Comparison of ENCODE assay signal across 14 mouse cellular contexts in genomic region chr12:101023143-101023542, GRCm38 (mm10). TPM values are rescaled to one million over a fixed set of nuclear protein-coding genes. Genes with fewer than 3 reads are reported as not detected.
DNase-seq lines count a peak whose midpoint lies in the region; ATAC-seq lines count a peak whose summit lies in the region.
"Had no signal": no experiment of that assay in that cellular context is flagged by ENCODE, and none has a peak within 500 bp of the region (broad histone marks: within the 10 kb centered on the region; RNA-seq: fewer than 3 reads in every experiment).

No protein-coding gene starts in this region.

- 61% methylated on average over 11 of the region's 11 CpGs for WGBS in hindbrain, embryonic 13.5 days
- 81% methylated on average over 11 of the region's 11 CpGs for WGBS in hindbrain, embryonic 12.5 days
- 63% methylated on average over 11 of the region's 11 CpGs for WGBS in lung, embryonic 16.5 days
- 81% methylated on average over 11 of the region's 11 CpGs for WGBS in forebrain, embryonic 11.5 days
- 62% methylated on average over 11 of the region's 11 CpGs for WGBS in midbrain, embryonic 14.5 days

- H3K4me1 ChIP-seq in hindbrain, embryonic 13.5 days (replicated peaks) = peaks cover 68% of the 10 kb centered on the region
- H3K4me1 ChIP-seq in hindbrain, embryonic 12.5 days = peaks cover 64% of the 10 kb centered on the region
- H3K4me1 ChIP-seq in lung, embryonic 16.5 days (replicated peaks; ENCODE audit: control insufficient read depth, insufficient read depth, low read length) = peaks cover 40% of the 10 kb centered on the region
- peaks cover 23% of the 10 kb centered on the region; the same call in 1 of the 2 replicates for H3K4me1 ChIP-seq in forebrain, embryonic 11.5 days (replicated peaks; ENCODE audit: control insufficient read depth, insufficient read depth, low read length)
- H3K4me1 ChIP-seq in midbrain, embryonic 14.5 days (ENCODE audit: control insufficient read depth, insufficient read depth, low read length) = peaks cover 53% of the 10 kb centered on the region

- 0 out of 2 replicates have a peak, but pooled peaks cover 3% of the 10 kb centered on the region for H3K27me3 ChIP-seq in hindbrain, embryonic 13.5 days
- 0 out of 2 replicates have a peak, but pooled peaks cover 7% of the 10 kb centered on the region for H3K27me3 ChIP-seq in hindbrain, embryonic 12.5 days
- H3K27me3 ChIP-seq in lung, embryonic 16.5 days (ENCODE audit: control insufficient read depth, insufficient read depth, low read depth, low read length) = peaks cover 13% of the 10 kb centered on the region; the same call in 1 of the 2 replicates
- no peaks in the 10 kb centered on the region for H3K27me3 ChIP-seq in forebrain, embryonic 11.5 days (ENCODE audit: control insufficient read depth, insufficient read depth, low read length)
- H3K27me3 ChIP-seq in midbrain, embryonic 14.5 days (ENCODE audit: control insufficient read depth, insufficient read depth, low read length) = no peaks in the 10 kb centered on the region
- H3K27me3 ChIP-seq: intestine, embryonic 15.5 days had no signal

- DNase-seq in lung, postnatal 25 days (ENCODE audit: low spot score) = no peak
- DNase-seq in forebrain, embryonic 11.5 days (ENCODE audit: low spot score) = peak; percentile 33
- DNase-seq in midbrain, embryonic 14.5 days = peak; percentile 58
- no peak for DNase-seq in retina, postnatal 1 day
- DNase-seq: adrenal gland, postnatal 14 days; cerebellum, postnatal 25 days; thymus, postnatal 36 days had no signal

- no peak overlapping the region for H3K4me3 ChIP-seq in hindbrain, embryonic 13.5 days
- H3K4me3 ChIP-seq in hindbrain, embryonic 12.5 days = no peak overlapping the region
- no peak overlapping the region for H3K4me3 ChIP-seq in lung, embryonic 16.5 days (ENCODE audit: low read length)
- no peak overlapping the region for H3K4me3 ChIP-seq in forebrain, embryonic 11.5 days (ENCODE audit: low read depth, low read length)
- no peak overlapping the region for H3K4me3 ChIP-seq in midbrain, embryonic 14.5 days (replicated peaks; ENCODE audit: low read depth, low read length)
- H3K4me3 ChIP-seq: embryonic facial prominence, embryonic 13.5 days; intestine, embryonic 15.5 days; limb, embryonic 10.5 days; stomach, embryonic 15.5 days had no signal

- 0 out of 2 replicates have a peak overlapping the region, but pooled peaks have one; percentile 26 for H3K27ac ChIP-seq in hindbrain, embryonic 13.5 days
- H3K27ac ChIP-seq in hindbrain, embryonic 12.5 days = no peak overlapping the region
- H3K27ac ChIP-seq in lung, embryonic 16.5 days (ENCODE audit: low read length) = peak overlapping the region; percentile 27; the same call in 1 of the 2 replicates
- H3K27ac ChIP-seq in forebrain, embryonic 11.5 days (ENCODE audit: low read depth, low read length) = no peak overlapping the region
- peak overlapping the region; percentile 50; the same call in 1 of the 2 replicates for H3K27ac ChIP-seq in midbrain, embryonic 14.5 days (replicated peaks; ENCODE audit: low read depth, low read length)
- H3K27ac ChIP-seq: embryonic facial prominence, embryonic 13.5 days; intestine, embryonic 15.5 days; limb, embryonic 10.5 days; stomach, embryonic 15.5 days had no signal

- H3K4me2 ChIP-seq in hindbrain, embryonic 13.5 days = no peak overlapping the region
- H3K4me2 ChIP-seq in hindbrain, embryonic 12.5 days (replicated peaks) = no peak overlapping the region
- no peak overlapping the region for H3K4me2 ChIP-seq in lung, embryonic 16.5 days (ENCODE audit: low read depth, low read length)
- H3K4me2 ChIP-seq in forebrain, embryonic 11.5 days (ENCODE audit: low read depth, low read length, severe bottlenecking) = no peak overlapping the region
- peak overlapping the region; percentile 13; the same call in 1 of the 2 replicates for H3K4me2 ChIP-seq in midbrain, embryonic 14.5 days (ENCODE audit: low read length)
- H3K4me2 ChIP-seq: embryonic facial prominence, embryonic 13.5 days; intestine, embryonic 15.5 days; stomach, embryonic 15.5 days had no signal

- no peak overlapping the region; the same call in 1 of the 2 replicates for H3K9ac ChIP-seq in hindbrain, embryonic 13.5 days
- H3K9ac ChIP-seq in hindbrain, embryonic 12.5 days = no peak overlapping the region; the same call in 1 of the 2 replicates
- H3K9ac ChIP-seq in lung, embryonic 16.5 days (ENCODE audit: low read length) = no peak overlapping the region
- H3K9ac ChIP-seq in forebrain, embryonic 11.5 days (ENCODE audit: low read length) = no peak overlapping the region
- no peak overlapping the region for H3K9ac ChIP-seq in midbrain, embryonic 14.5 days (replicated peaks; ENCODE audit: low read length)
- H3K9ac ChIP-seq: embryonic facial prominence, embryonic 13.5 days; intestine, embryonic 15.5 days; stomach, embryonic 15.5 days had no signal

- no peaks in the 10 kb centered on the region for H3K9me3 ChIP-seq in hindbrain, embryonic 13.5 days
- H3K9me3 ChIP-seq in hindbrain, embryonic 12.5 days (replicated peaks) = 0 out of 2 replicates have a peak, but pooled peaks cover 5% of the 10 kb centered on the region
- H3K9me3 ChIP-seq in lung, embryonic 16.5 days (ENCODE audit: control insufficient read depth, low read length) = no peaks in the 10 kb centered on the region
- no peaks in the 10 kb centered on the region for H3K9me3 ChIP-seq in forebrain, embryonic 11.5 days (ENCODE audit: control insufficient read depth, low read length)
- no peaks in the 10 kb centered on the region for H3K9me3 ChIP-seq in midbrain, embryonic 14.5 days (ENCODE audit: control insufficient read depth, low read length)
- H3K9me3 ChIP-seq: embryonic facial prominence, embryonic 13.5 days; intestine, embryonic 15.5 days; limb, embryonic 10.5 days; stomach, embryonic 15.5 days had no signal

- H3K36me3 ChIP-seq in hindbrain, embryonic 13.5 days = peaks cover 17% of the 10 kb centered on the region
- H3K36me3 ChIP-seq in hindbrain, embryonic 12.5 days = peaks cover 18% of the 10 kb centered on the region
- no peaks in the 10 kb centered on the region for H3K36me3 ChIP-seq in lung, embryonic 16.5 days (ENCODE audit: control insufficient read depth, insufficient read depth, low read length)
- H3K36me3 ChIP-seq in forebrain, embryonic 11.5 days (ENCODE audit: control insufficient read depth, insufficient read depth, low read length) = peaks cover 10% of the 10 kb centered on the region
- H3K36me3 ChIP-seq in midbrain, embryonic 14.5 days (ENCODE audit: control insufficient read depth, insufficient read depth, low read length) = peaks cover 11% of the 10 kb centered on the region
- H3K36me3 ChIP-seq: embryonic facial prominence, embryonic 13.5 days; intestine, embryonic 15.5 days; stomach, embryonic 15.5 days had no signal

- no peak for ATAC-seq in hindbrain, embryonic 13.5 days (ENCODE audit: low FRiP score)
- no peak for ATAC-seq in hindbrain, embryonic 12.5 days (ENCODE audit: low FRiP score)
- ATAC-seq in lung, embryonic 16.5 days (ENCODE audit: low read depth) = no peak
- ATAC-seq in forebrain, embryonic 11.5 days (replicated peaks; ENCODE audit: low FRiP score) = no peak
- no peak for ATAC-seq in midbrain, embryonic 14.5 days (ENCODE audit: low FRiP score, low TSS enrichment)
- ATAC-seq: intestine, embryonic 15.5 days had no signal

RNA-seq across cellular contexts. Expression of gene Ccdc88c, which starts 5.7 kb away (rescaled TPM):
- 12.9 and 13.8 TPM in 2 replicates for polyA plus RNA-seq in hindbrain, embryonic 13.5 days (2015; fragmentation: Nextera tagmentation; extraction: Ambion mirVana)
- polyA plus RNA-seq in hindbrain, embryonic 12.5 days (2016; fragmentation: Nextera tagmentation; extraction: Ambion mirVana) = 15.0 and 17.7 TPM in 2 replicates
- polyA plus RNA-seq in lung, embryonic 16.5 days (2015; fragmentation: Nextera tagmentation; extraction: Ambion mirVana) = 18.8 and 20.2 TPM in 2 replicates
- 22.5 and 27.7 TPM in 2 replicates for polyA plus RNA-seq in forebrain, embryonic 11.5 days (2014; fragmentation: Nextera tagmentation; extraction: Ambion mirVana)
- 14.0 and 16.7 TPM in 2 replicates for polyA plus RNA-seq in midbrain, embryonic 14.5 days (2014; fragmentation: Nextera tagmentation; extraction: Ambion mirVana)

Comparison
In these comparisons a context has a peak if more than half of its experiments do, and no peak if none do; other contexts are left out.
1. H3K27ac ChIP-seq: peak in hindbrain, embryonic 13.5 days (single experiment), lung, embryonic 16.5 days (single experiment) and midbrain, embryonic 14.5 days (single experiment); none in hindbrain, embryonic 12.5 days (single experiment) and forebrain, embryonic 11.5 days (single experiment).
2. DNase-seq: peak in forebrain, embryonic 11.5 days (single experiment) and midbrain, embryonic 14.5 days (single experiment); none in lung, postnatal 25 days (single experiment) and retina, postnatal 1 day (single experiment).